Mouse (Mus musculus): ENCODE results near the gene Prkar2b. TPM values are rescaled to one million over a fixed set of nuclear protein-coding genes. Genes with fewer than 3 reads are reported as not detected.

The Prkar2b gene
- total and polyA plus RNA-seq, 2 experiments from 2014 or later, result 132 to 182 TPM

GRCm38 (mm10) chr12:32098596-32098995 lies 37.5 kb upstream of the Prkar2b start:
- Histone ChIP-seq H3K4me2 (ENCODE audit: low read depth, low read length, poor library complexity, severe bottlenecking) (no peak overlapping the region), H3K36me3 (ENCODE audit: insufficient read depth, low read length) (no peaks in the 10 kb centered on the region), H3K4me3 (ENCODE audit: low read depth, low read length) (no peak overlapping the region), H3K27me3 (ENCODE audit: insufficient read depth, low read length) (no peaks in the 10 kb centered on the region), H3K4me1 (ENCODE audit: insufficient read depth, low read length) (no peaks in the 10 kb centered on the region), H3K9ac (replicated peaks; ENCODE audit: low read length, poor library complexity, severe bottlenecking) (no peak overlapping the region), H3K27ac (ENCODE audit: low read depth, low read length) (no peak overlapping the region), H3K9me3 (ENCODE audit: low read length) (no peaks in the 10 kb centered on the region)
- WGBS, result 61% methylated on average over 4 of the region's 4 CpGs
- no peak for TF ChIP-seq CTCF (IDR thresholded peaks at IDR 0.05)
- ATAC-seq (ENCODE audit: low FRiP score), result no peak
- DNase-seq (ENCODE audit: low spot score), result no peak

GRCm38 (mm10) chr12:32097107-32097506 lies 36.0 kb upstream of the Prkar2b start:
- Histone ChIP-seq H3K27ac (ENCODE audit: low read depth, low read length) (no peak overlapping the region), H3K9ac (replicated peaks; ENCODE audit: low read length, poor library complexity, severe bottlenecking) (no peak overlapping the region), H3K4me2 (ENCODE audit: low read depth, low read length, poor library complexity, severe bottlenecking) (no peak overlapping the region), H3K4me3 (ENCODE audit: low read depth, low read length) (no peak overlapping the region), H3K36me3 (ENCODE audit: insufficient read depth, low read length) (no peaks in the 10 kb centered on the region), H3K27me3 (ENCODE audit: insufficient read depth, low read length) (no peaks in the 10 kb centered on the region), H3K4me1 (ENCODE audit: insufficient read depth, low read length) (no peaks in the 10 kb centered on the region), H3K9me3 (ENCODE audit: low read length) (no peaks in the 10 kb centered on the region)
- TF ChIP-seq CTCF (IDR thresholded peaks at IDR 0.05), result no peak
- DNase-seq (ENCODE audit: low spot score) (no peak), ATAC-seq (ENCODE audit: low FRiP score) (no peak)
- WGBS, result 89% methylated on average over 1 of the region's 1 CpGs

DNA sequence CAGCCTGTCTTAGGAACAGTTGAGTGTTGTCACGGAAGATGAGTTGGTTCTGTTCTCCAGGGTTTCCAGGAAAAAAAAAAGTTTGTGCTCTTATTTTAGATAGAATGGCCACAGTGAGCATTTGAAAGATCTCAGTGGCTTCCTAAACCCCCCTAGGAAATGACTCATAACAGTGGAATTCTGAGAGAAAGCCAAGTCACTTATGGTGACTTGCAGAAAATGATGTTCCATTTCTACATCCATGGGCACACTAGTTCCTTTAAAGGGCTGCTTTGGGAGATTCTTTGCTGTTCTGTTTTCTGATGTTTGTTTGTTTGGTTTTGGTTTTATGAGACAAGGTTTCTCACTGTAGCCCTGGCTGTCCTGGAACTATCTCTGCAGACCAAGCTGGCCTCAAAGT lies 34.1 kb upstream of the Prkar2b start:
- H3K9me3 ChIP-seq (ENCODE audit: low read length), result 0 out of 2 replicates have a peak, but pooled peaks cover 3% of the 10 kb centered on the region
- no peak overlapping the region for H3K9ac ChIP-seq (replicated peaks; ENCODE audit: low read length, poor library complexity, severe bottlenecking)
- H3K27me3 ChIP-seq (ENCODE audit: insufficient read depth, low read length), result no peaks in the 10 kb centered on the region
- no peaks in the 10 kb centered on the region for H3K4me1 ChIP-seq (ENCODE audit: insufficient read depth, low read length)
- H3K27ac ChIP-seq (ENCODE audit: low read depth, low read length), result no peak overlapping the region
- no peak overlapping the region for H3K4me2 ChIP-seq (ENCODE audit: low read depth, low read length, poor library complexity, severe bottlenecking)
- TF ChIP-seq CTCF (IDR thresholded peaks at IDR 0.05), result no peak
- DNase-seq (ENCODE audit: low spot score) (no peak), ATAC-seq (ENCODE audit: low FRiP score) (no peak)
- no peak overlapping the region for H3K4me3 ChIP-seq (ENCODE audit: low read depth, low read length)
- WGBS, result 88% methylated on average over 1 of the region's 1 CpGs
- H3K36me3 ChIP-seq (ENCODE audit: insufficient read depth, low read length), result no peaks in the 10 kb centered on the region

DNA sequence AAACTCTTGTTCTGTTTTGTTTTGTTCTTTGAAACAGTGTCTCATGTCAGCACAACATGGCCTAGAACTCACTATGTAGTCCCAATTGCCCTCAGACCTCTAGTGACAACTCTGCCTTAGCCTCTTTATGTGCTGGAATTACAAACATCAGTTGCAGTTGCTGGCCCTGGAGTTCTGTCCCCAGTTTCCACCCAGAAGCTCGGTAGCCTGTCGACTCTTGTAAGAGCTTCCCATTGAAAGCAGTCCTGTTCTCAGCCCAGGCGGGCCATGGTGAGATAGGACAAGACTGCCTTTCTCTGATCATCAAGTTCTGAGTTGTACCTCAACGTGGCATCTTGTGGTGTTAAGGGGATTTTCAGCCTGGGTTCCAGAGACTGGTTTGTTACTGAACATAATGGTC lies 31.4 kb upstream of the Prkar2b start:
- WGBS, result 89% methylated on average over 4 of the region's 4 CpGs
- H3K27ac ChIP-seq (ENCODE audit: low read depth, low read length), result no peak overlapping the region
- TF ChIP-seq CTCF (IDR thresholded peaks at IDR 0.05), result no peak
- H3K9me3 ChIP-seq (ENCODE audit: low read length), result 0 out of 2 replicates have a peak, but pooled peaks cover 3% of the 10 kb centered on the region
- H3K9ac ChIP-seq (replicated peaks; ENCODE audit: low read length, poor library complexity, severe bottlenecking), result no peak overlapping the region
- DNase-seq (ENCODE audit: low spot score) (no peak), ATAC-seq (ENCODE audit: low FRiP score) (no peak)
- H3K4me2 ChIP-seq (ENCODE audit: low read depth, low read length, poor library complexity, severe bottlenecking), result no peak overlapping the region
- no peak overlapping the region for H3K4me3 ChIP-seq (ENCODE audit: low read depth, low read length)
- H3K36me3 ChIP-seq (ENCODE audit: insufficient read depth, low read length), result no peaks in the 10 kb centered on the region
- H3K4me1 ChIP-seq (ENCODE audit: insufficient read depth, low read length), result no peaks in the 10 kb centered on the region
- no peaks in the 10 kb centered on the region for H3K27me3 ChIP-seq (ENCODE audit: insufficient read depth, low read length)

GRCm38 (mm10) chr12:32088566-32088965 lies 27.5 kb upstream of the Prkar2b start:
- Histone ChIP-seq H3K9me3 (ENCODE audit: low read length) (0 out of 2 replicates have a peak, but pooled peaks cover 3% of the 10 kb centered on the region), H3K27me3 (ENCODE audit: insufficient read depth, low read length) (no peaks in the 10 kb centered on the region), H3K4me1 (ENCODE audit: insufficient read depth, low read length) (no peaks in the 10 kb centered on the region), H3K9ac (replicated peaks; ENCODE audit: low read length, poor library complexity, severe bottlenecking) (no peak overlapping the region), H3K27ac (ENCODE audit: low read depth, low read length) (no peak overlapping the region), H3K36me3 (ENCODE audit: insufficient read depth, low read length) (no peaks in the 10 kb centered on the region), H3K4me3 (ENCODE audit: low read depth, low read length) (no peak overlapping the region), H3K4me2 (ENCODE audit: low read depth, low read length, poor library complexity, severe bottlenecking) (no peak overlapping the region)
- WGBS, result 77% methylated on average over 3 of the region's 3 CpGs
- TF ChIP-seq CTCF (IDR thresholded peaks at IDR 0.05), result no peak
- ATAC-seq (ENCODE audit: low FRiP score), result no peak
- DNase-seq (ENCODE audit: low spot score), result no peak

GRCm38 (mm10) chr12:32087339-32087738 lies 26.2 kb upstream of the Prkar2b start:
- Histone ChIP-seq H3K9me3 (ENCODE audit: low read length) (0 out of 2 replicates have a peak, but pooled peaks cover 3% of the 10 kb centered on the region), H3K27me3 (ENCODE audit: insufficient read depth, low read length) (no peaks in the 10 kb centered on the region), H3K27ac (ENCODE audit: low read depth, low read length) (no peak overlapping the region), H3K36me3 (ENCODE audit: insufficient read depth, low read length) (no peaks in the 10 kb centered on the region), H3K9ac (replicated peaks; ENCODE audit: low read length, poor library complexity, severe bottlenecking) (no peak overlapping the region), H3K4me3 (ENCODE audit: low read depth, low read length) (no peak overlapping the region), H3K4me2 (ENCODE audit: low read depth, low read length, poor library complexity, severe bottlenecking) (no peak overlapping the region), H3K4me1 (ENCODE audit: insufficient read depth, low read length) (no peaks in the 10 kb centered on the region)
- ATAC-seq (ENCODE audit: low FRiP score), result no peak
- 64% methylated on average over 8 of the region's 8 CpGs for WGBS
- no peak for DNase-seq (ENCODE audit: low spot score)
- no peak for TF ChIP-seq CTCF (IDR thresholded peaks at IDR 0.05)

Data from midbrain, postnatal 0 days (tissue).